Mouse (Mus musculus) thymus, adult 2 months (tissue): ENCODE measurements around the gene Lrsam1. TPM values are rescaled to one million over a fixed set of nuclear protein-coding genes. Genes with fewer than 3 reads are reported as not detected.

Experiments
- DNase-seq: peaks from one replicate; pipeline ENCODE4 v3.0.0; 2021
- H3K27ac ChIP-seq: fragments of 200-500 bp; 2 replicates; pipeline ENCODE4 v1.5.1; 2012; ENCODE audit warnings: low read length, control low read depth; ENCODE audit not compliant: control insufficient read depth, insufficient read depth
- H3K27me3 ChIP-seq: fragments of 200-500 bp; 2 replicates; pipeline ENCODE4 v1.6.1; 2012; ENCODE audit warnings: mild to moderate bottlenecking, low read length, moderate library complexity, mixed read lengths; ENCODE audit not compliant: control insufficient read depth, insufficient read depth
- H3K36me3 ChIP-seq: fragments of 200-500 bp; 2 replicates; pipeline ENCODE4 v1.6.1; 2012; ENCODE audit warnings: mild to moderate bottlenecking, low read length, moderate library complexity; ENCODE audit not compliant: control insufficient read depth, insufficient read depth
- H3K4me1 ChIP-seq: fragments of 200-500 bp; replicated peaks from 2 replicates; pipeline ENCODE4 v1.6.1; 2012; ENCODE audit warnings: low read length; ENCODE audit not compliant: control insufficient read depth, insufficient read depth
- H3K4me3 ChIP-seq: fragments of 200-500 bp; 2 replicates; pipeline ENCODE4 v1.5.1; 2012; ENCODE audit warnings: mild to moderate bottlenecking, low read length, control low read depth, moderate library complexity; ENCODE audit not compliant: control insufficient read depth, insufficient read depth
- CTCF ChIP-seq: fragments of 200-500 bp; IDR thresholded peaks from 2 replicates; pipeline ENCODE4 v1.5.1; 2012; ENCODE audit warnings: mild to moderate bottlenecking, control low read depth, low read length, moderate library complexity, borderline replicate concordance; ENCODE audit not compliant: control insufficient read depth, poor library complexity, insufficient read depth; ENCODE audit errors: extremely low read depth
- POLR2A ChIP-seq: fragments of 200-500 bp; IDR thresholded peaks from 2 replicates; pipeline ENCODE4 v1.6.1; 2012; ENCODE audit warnings: mild to moderate bottlenecking, low read length, control low read depth, moderate library complexity; ENCODE audit not compliant: control insufficient read depth, poor library complexity, insufficient read depth; ENCODE audit errors: extremely low read depth
- WGBS: fragments of 180-500 bp; shearing (Covaris S2); methylation state at CpG from one replicate; pipeline ENCODE4 v1.1.7; 2018; 5-methylcytosine and 5-hydroxymethylcytosine counted together
- polyA plus RNA-seq: library from polyadenylated mRNA; depleted of rRNA; stranded (reverse); fragments of >200 nt; gene quantifications from 2 replicates; pipeline ENCODE4 v1.2.3, GENCODE M21; 2012; rRNA removed

Gene Lrsam1
- polyA plus RNA-seq, 1 experiment = 15.3 TPM

DNA sequence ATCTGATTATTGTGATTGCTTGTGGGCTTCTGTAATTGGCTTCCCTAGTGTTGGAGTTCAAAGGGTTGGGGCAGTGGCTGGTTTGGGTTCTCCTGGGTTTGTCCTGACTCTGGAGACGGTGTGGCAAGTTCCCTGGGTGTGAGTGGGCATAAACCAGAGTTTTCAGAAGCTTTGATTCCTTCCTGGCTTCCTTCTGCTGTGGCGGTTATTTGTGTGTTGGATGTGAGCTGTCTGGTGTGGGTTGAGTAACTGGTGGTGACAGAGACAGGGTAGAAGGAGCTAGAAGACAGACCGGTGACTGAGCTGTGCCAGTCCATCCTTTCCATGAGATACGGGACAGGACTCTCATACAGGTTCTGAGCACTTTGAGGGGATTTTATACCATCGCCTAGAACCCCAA, 81.8 kb downstream of the Lrsam1 start:
- Histone ChIP-seq H3K36me3 (no peaks in the 10 kb centered on the region), H3K4me1 (peaks cover 20% of the 10 kb centered on the region), H3K27me3 (peaks cover 13% of the 10 kb centered on the region; the same call in 1 of the 2 replicates), H3K4me3 (no peak overlapping the region), H3K27ac (no peak overlapping the region)
- WGBS = 71% methylated on average over 5 of the region's 5 CpGs
- TF ChIP-seq CTCF = no peak
- TF ChIP-seq POLR2A = no peak
- no peak for DNase-seq

DNA sequence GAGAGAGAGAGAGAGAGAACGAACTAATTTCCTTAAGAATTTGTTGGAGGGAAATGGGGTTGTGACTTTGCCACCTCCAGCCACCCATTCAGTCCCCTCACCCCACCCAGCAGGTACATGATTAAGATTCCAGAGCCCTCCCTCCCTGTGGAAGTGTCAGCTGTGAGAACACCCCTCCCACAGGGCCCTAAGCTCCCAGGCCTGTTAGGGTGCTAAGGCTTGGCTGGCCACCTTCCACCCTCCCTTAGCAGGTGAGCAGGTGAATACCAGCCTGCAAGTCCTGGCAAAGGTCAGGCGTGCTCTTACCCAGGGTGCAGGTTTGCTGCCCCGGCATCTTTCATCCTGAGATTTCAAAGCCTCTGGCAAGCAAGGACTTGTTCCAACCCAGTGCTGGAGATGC, 83.0 kb downstream of the Lrsam1 start:
- TF ChIP-seq CTCF = no peak
- TF ChIP-seq POLR2A = no peak
- 91% methylated on average over 3 of the region's 3 CpGs for WGBS
- no peak for DNase-seq
- H3K27me3 ChIP-seq = peaks cover 13% of the 10 kb centered on the region; the same call in 1 of the 2 replicates
- no peaks in the 10 kb centered on the region for H3K36me3 ChIP-seq
- H3K4me1 ChIP-seq = peaks cover 20% of the 10 kb centered on the region
- H3K27ac ChIP-seq = no peak overlapping the region
- no peak overlapping the region for H3K4me3 ChIP-seq

- H3K27me3 ChIP-seq = peaks cover 13% of the 10 kb centered on the region; the same call in 1 of the 2 replicates
- no peak overlapping the region for H3K4me3 ChIP-seq
- H3K27ac ChIP-seq = no peak overlapping the region
- H3K4me1 ChIP-seq = peaks cover 17% of the 10 kb centered on the region
- no peaks in the 10 kb centered on the region for H3K36me3 ChIP-seq
- 89% methylated on average over 6 of the region's 6 CpGs for WGBS
- DNase-seq = no peak
- no peak for TF ChIP-seq POLR2A
- no peak for TF ChIP-seq CTCF
Measured at GRCm38 (mm10) chr2:32877761-32878393, 83.5 kb downstream of the Lrsam1 start.

DNA sequence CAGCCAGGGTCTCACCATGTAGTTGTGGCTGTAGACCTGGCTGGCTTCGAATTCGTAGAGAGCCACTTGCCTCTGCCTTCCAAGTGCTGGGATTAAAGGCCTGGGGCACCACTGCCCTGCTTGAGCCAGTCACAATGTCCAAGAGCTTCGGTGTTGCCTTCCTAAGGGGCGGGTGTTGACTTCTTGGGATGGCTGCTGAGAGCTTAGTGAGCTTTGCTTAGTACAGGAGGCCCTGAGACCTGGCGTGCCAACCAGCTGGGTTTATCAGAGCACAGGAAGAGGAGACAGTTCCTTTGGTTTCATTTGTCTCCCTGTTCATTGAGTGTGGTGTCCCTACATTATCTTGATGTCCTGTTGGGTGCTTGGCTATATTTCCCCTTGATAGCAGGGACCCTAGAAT, 84.1 kb downstream of the Lrsam1 start:
- TF ChIP-seq CTCF (no peak), POLR2A (no peak)
- DNase-seq = no peak
- no peak overlapping the region for H3K27ac ChIP-seq
- 35% methylated on average over 5 of the region's 5 CpGs for WGBS
- H3K4me1 ChIP-seq = peaks cover 14% of the 10 kb centered on the region
- peaks cover 13% of the 10 kb centered on the region; the same call in 1 of the 2 replicates for H3K27me3 ChIP-seq
- 0 out of 2 replicates have a peak overlapping the region, but pooled peaks have one; percentile 2 for H3K4me3 ChIP-seq
- H3K36me3 ChIP-seq = no peaks in the 10 kb centered on the region

GRCm38 (mm10) chr2:32876490-32877302, 84.7 kb downstream of the Lrsam1 start:
- H3K4me3 ChIP-seq = peak overlapping the region; percentile 52
- no peaks in the 10 kb centered on the region for H3K36me3 ChIP-seq
- TF ChIP-seq CTCF = no peak
- peaks cover 13% of the 10 kb centered on the region; the same call in 1 of the 2 replicates for H3K27me3 ChIP-seq
- H3K27ac ChIP-seq = no peak overlapping the region
- DNase-seq = no peak
- 15% methylated on average over 20 of the region's 20 CpGs for WGBS
- H3K4me1 ChIP-seq = peaks cover 13% of the 10 kb centered on the region

DNA sequence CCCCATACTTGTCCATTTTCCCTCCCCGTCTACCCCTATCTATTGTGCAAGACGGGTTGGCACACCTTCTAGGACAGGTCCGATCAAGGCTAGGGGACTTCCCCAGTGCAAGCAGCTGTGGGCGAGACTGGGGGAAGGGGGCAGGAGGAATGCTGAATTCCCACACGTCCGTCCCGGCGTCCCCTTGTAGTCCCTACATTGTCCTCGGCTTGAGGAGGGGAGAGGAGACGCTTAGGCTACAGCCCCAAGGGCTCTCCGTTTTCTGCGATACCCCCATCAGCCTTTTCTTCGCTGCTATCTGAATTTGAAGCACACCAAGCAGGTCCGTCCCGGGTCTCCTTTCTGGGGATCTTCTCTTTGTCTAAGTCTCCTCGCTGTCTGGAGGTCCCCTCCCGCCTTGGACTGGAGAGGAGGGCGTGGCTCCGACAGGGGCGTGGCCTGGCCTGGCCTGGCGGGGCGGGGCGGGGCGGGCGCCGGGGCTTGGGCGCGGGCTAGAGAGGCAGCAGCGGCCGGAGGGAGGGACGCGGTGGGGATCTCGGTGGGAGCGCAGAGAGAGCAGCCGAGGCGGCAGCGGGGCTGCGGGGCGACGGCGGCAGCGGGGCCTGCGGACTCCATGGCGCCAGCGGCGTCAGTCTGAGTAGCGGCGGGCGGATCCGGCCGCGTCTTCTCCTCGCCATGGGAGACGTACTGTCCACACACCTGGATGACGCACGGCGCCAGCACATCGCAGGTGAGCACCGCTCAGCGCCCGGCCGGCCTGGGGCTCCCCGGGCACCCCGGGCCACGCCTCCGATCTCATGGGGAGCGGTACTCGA, 85.5 kb downstream of the Lrsam1 start, which contains the start of gene Fam129b:
Fam129b (plus strand) TSS at position 440 of the 815 bp plus-strand sequence.
- WGBS = 2% methylated on average over 68 of the region's 68 CpGs
- H3K4me1 ChIP-seq = peaks cover 11% of the 10 kb centered on the region

More for the DNA sequence above, 85.5 kb downstream of the Lrsam1 start, which contains the start of gene Fam129b:
- H3K27ac ChIP-seq = no peak within 1 kb of the TSS
- no peak for TF ChIP-seq CTCF
- TF ChIP-seq POLR2A = no peak
- H3K36me3 ChIP-seq = no peaks in the 10 kb centered on the region
- peak within 1 kb of the TSS; percentile 52 for H3K4me3 ChIP-seq
- peaks cover 13% of the 10 kb centered on the region; the same call in 1 of the 2 replicates for H3K27me3 ChIP-seq
- DNase-seq = peak; percentile 62

Other genes starting within 250 kb of the Lrsam1 start
- 220 and 239 TPM in 2 replicates for gene Cdk9, start 248.5 kb downstream of the Lrsam1 start, polyA plus RNA-seq
- 104 and 106 TPM in 2 replicates for gene Sh2d3c, start 240.6 kb downstream of the Lrsam1 start, polyA plus RNA-seq
- gene 6330409D20Rik, start 220.6 kb downstream of the Lrsam1 start, polyA plus RNA-seq = 0.20 and 0.27 TPM in 2 replicates
- gene Tor2a, start 204.4 kb downstream of the Lrsam1 start, polyA plus RNA-seq = 169 and 171 TPM in 2 replicates
- 1.9 and 2.3 TPM in 2 replicates for gene Ttc16, start 186.0 kb downstream of the Lrsam1 start, polyA plus RNA-seq
- gene Ptrh1, start 185.8 kb downstream of the Lrsam1 start, polyA plus RNA-seq = 36.5 and 43.4 TPM in 2 replicates
- 0.11 and 0.27 TPM in 2 replicates for gene Cfap157, start 177.2 kb downstream of the Lrsam1 start, polyA plus RNA-seq
- gene Stxbp1, start 114.4 kb downstream of the Lrsam1 start, polyA plus RNA-seq = 6.6 and 8.3 TPM in 2 replicates
- gene Fam129b, start 85.5 kb downstream of the Lrsam1 start, polyA plus RNA-seq = 20.8 and 22.9 TPM in 2 replicates
- gene Rpl12, start 55 bp downstream of the Lrsam1 start, polyA plus RNA-seq = 495 and 552 TPM in 2 replicates
- 29.8 and 32.6 TPM in 2 replicates for gene Slc2a8, start 20.5 kb upstream of the Lrsam1 start, polyA plus RNA-seq
- gene Garnl3, start 170.0 kb upstream of the Lrsam1 start, polyA plus RNA-seq = 0.96 and 1.2 TPM in 2 replicates